Mouse (Mus musculus) testis, postnatal 14 days (tissue): Measurements from ENCODE around the gene Zfp62.

Source experiments
- DNase-seq: peaks from one replicate; pipeline ENCODE4 v3.0.0; 2021; ENCODE audit warnings: low spot score

The Zfp62 gene

DNA sequence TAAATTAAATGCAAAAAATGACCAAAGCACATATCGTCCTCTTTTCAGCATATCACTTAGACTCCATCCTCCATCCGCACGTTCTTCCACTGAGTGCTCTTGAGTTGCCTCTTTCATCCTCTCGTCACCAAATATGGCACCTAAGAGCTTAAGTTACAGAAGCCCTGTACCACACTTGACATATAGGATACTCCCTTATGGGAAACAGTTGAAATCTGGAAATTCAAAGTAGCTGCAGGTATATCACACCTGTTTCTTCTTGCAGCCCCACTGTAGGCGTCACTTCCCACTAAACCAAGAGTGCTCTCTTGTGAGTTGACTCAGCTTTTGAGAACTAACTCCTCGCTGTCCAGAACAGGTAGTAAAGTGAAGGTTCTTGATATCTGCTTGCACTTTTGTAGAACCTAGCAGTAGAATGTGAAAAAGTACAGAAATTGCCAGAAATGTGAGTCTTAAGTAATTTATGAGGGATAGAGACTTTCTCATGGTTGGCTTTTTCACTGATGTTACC lies 2.0 kb downstream of the Zfp62 start:
- DNase-seq, result no peak

DNA sequence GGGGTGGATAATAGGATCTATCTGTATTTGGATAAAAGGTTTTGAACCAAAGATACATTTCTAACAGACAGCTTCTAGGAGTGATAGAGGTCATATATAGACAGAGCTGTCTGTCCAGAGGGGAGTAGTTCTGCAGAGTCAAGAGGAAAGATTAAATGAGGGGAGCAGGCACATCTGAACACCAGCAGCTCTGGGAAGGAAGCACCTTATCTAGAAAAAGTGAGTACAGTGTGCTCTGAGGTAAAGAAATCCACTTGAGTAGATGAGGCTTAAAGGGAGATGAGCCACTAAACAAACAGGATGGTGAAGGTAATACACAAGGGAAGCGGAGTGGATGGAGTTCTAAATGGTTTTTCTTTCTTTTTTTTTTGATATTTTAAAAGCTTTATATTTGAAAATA lies 4.4 kb downstream of the Zfp62 start:
- no peak for DNase-seq

DNA sequence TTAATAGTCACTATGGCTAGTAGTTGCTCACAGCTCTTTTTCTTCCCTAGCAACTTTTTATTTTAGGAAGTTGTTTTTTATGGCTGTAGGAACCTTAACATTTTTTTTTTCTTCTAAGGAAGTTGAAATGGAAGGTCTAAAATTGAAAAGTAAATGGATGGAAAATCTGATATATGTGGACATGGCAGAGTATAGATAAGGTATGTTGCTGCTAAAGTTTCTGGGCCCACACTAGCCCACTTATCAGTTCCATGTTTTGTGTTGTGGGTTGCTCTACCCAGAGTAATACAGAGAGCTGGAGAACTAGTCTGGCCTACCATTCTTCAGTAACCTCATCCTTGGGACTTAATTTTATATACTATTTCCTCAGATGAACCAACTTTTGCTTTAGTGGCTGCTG lies 9.5 kb downstream of the Zfp62 start:
- no peak for DNase-seq

DNA sequence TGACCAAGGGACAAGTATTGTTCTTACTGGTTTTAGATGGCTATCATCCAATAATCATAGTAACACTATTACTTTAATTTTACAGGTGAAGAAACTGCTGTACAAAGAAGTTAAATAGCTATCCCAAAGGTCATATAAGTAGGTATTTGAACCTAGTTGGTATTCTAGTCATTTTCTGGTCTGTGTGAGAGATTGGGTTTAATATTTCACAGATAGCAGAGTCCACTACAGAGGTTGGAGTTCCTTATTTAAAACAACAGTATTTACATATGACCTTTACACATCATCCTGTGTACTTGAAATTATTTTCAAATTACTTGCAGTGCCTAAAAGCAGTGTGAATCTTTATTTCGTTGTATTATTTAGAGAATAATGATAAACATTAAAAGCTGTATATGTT lies 10.4 kb downstream of the Zfp62 start:
- DNase-seq, result no peak

DNA sequence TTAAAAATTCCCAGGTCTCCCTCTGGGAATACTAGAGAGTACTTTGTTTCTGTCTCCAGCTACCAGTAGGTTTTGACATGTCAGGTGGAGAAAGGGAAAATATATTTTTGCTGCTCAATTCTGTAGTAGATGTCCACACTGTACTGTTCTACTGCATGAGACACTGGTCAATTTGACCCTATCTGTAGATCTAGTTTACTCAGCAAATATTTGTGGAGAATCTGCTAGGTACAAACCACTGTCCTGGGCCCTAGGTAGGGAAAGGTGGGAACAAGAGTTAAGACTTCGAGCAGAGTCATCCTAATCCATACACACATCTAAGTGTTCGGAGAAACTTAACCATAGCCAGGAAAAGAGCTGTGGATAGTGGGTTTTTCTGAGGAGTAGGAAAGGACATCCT lies 16.2 kb downstream of the Zfp62 start:
- no peak for DNase-seq

DNA sequence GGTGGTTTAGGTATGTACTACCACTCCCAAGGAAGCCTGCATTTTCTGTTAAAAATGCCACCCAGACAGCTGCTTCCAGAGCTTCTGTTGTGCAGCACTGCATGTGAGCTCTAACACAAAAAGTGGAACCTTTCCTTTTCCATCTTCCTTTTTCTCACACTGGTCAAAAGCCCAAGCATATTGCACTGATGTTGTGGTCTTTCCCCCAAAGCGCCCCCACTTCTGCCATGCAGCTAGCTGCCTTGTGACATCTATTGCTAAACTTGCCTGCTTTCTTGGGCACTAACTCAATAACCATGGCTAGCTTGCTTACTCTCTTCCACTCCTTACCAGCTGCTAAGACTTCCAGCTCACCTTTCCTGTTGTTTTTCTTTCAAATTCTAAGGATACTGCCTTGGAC lies 21.4 kb downstream of the Zfp62 start:
- no peak for DNase-seq

DNA sequence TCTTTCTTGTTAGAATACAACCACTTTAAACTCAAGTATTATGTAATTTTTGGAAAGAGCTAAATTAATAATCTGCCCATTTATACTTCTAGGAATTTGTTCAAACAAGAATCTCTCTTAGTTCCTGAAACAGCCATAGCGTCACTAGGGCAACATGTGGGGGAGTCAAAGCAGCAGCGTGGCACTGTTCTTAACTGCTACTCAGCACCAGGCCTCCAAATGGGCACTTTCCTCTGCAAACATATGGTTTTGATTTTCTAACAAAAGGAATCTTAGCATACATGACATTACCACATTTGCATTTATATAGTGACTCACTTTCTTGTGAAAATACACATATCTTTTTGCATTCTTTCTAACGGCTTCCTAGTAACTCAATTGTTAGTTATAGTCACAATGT lies 29.7 kb downstream of the Zfp62 start:
- no peak for DNase-seq

DNA sequence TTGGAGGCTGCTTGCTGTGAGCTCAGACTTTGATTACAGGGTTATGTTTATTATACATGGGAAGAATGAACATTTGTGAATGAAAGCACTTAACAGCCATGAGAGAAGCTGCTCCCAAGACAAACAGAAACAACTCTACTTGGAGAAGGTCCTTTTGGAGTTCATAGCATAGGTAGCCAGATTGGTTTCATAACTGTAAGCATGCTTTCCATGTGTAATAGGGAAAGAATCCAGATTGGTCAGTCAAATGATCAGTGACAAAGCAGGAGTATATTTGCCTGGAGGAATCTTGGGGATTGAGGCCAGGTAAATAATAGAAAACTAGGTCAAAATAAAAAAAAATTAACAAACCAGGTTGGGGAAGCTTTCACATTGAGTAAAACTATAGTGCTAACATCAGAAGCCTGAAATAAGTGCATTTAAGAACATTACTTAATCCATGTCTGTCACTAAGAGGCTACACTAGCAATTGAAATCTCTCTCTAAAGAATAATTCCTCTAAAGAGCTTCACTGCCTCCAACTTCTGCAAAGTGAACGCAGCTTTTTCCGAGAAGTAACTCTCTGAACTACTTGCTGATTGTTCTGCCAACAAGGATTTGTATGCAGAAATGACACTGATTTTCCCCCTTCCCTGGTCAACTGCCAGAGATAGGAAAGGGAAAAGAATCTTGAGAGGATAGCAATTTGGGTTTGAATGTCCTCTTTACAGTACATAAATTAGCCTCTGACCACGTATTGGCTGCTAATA lies 32.5 kb downstream of the Zfp62 start:
- DNase-seq, result no peak

DNA sequence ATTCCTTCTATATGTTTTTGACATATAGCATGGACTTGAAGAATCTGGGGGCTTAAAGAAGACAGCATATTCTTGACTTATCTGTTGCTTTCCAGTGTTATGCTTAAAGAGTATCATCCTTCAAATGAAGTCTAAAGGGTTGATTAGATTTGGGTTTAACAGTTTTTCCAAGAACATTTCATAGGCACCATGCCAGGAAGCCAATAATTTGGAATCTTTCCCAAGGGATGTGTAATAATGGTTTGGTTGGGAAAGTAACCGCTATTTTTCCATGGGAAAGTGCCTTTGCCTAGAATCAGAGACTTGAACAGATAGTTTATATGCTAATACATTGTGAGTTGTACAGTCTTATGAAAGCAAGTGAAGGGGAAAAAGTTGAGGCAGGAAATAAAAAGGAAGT lies 33.8 kb downstream of the Zfp62 start:
- DNase-seq, result no peak

DNA sequence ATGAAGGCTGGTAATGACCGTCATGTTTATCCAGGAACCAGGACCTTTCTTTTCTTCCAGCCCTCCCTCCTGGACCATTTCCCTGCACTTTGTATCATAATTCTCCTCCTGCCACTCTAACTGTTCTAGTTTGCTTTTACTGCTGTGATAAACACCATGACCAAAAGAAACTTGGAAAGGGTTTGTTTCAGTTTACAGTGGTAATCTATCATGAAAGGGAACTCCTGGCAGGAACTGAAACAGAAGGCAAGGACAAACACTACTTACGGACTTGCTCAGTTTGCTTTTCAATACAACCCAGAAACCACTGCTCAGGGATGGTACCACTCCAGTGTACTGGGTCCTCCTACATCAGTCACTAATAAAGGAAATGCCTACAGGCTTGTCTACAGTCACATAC lies 34.4 kb downstream of the Zfp62 start:
- DNase-seq, result no peak

DNA sequence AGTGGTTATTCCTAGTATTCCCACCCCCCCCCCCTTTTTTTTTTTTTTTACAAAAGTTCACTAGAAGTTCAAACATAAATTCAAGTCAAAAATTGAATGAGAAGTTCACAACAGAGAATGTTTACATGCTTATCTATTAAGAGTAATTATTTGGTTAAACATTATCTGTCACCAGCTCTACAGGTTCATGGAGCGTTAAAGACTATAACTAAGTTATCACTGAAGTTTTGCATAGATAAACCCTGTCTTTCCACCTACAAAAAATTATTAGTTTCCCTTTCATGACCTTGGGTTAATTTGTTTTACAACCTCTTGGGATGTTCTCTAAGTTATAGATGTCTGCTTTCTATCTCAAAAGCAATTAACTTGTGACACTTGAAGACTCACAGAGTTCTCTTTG lies 37.2 kb downstream of the Zfp62 start:
- DNase-seq, result no peak

DNA sequence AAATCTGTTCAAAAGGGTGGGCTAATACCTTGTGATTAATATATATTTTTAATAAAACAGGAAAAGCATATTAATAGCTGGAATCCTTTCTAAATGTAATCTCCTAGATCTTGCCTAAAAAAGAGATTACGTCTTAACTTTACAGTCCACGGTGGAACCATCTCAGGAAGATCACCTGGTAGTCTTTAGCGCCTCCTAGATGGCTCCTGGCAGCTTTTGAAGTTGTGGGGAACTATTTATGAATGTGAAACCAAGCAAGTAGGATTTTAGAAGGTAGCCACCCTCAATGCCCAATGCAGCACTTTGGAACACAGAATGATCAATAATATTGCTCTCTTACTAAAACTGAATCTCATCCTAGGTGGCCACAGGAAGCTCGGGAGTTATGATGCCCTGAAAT lies 37.8 kb downstream of the Zfp62 start:
- no peak for DNase-seq

DNA sequence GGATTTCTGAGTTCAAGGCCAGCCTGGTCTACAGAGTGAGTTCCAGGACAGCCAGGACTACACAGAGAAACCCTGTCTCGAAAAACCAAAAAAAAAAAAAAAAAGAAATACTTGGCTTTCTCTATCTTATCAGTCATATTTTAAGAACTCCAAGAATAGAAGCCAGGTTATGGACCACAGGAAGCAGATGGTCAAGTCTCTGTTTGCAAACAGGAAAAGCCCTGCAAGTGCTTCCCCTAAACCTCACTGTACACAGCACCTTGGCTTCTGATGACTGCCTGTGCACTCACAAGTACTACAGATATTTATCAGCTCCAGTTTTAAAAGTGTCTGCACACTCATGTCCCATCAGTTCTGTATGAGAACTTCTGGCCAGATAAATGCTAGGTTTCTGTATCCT lies 38.4 kb downstream of the Zfp62 start:
- DNase-seq, result no peak

DNA sequence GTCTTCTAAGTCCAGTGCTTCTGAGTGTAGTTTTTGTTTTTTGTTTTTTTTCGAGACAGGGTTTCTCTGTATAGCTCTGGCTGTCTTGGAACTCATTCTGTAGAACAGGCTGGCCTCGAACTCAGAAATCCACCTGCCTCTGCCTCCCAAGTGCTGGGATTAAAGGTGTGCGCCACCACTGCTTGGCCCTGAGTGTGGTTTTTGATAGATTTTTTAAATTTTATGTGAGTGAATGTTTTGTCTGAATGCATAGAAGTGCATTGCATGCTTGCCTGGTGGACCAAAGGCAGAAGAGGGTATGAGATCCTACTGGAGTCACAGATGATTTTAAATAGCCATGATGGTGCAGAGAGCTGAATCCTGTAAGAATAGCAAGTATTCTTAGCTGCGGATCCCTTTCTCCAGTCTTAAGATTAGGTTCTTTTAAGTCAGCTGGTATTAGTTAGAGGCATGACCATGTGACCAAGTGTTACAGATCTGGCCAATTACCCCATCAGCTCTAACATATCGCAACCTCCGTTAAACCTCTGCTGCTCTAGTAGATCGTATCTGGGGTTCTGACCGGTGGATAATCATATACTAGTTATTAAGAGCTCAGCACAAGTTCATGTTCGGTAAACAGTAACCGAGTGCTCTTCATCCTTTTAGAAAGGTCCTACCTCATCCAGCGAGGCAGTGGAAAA lies 40.0 kb downstream of the Zfp62 start:
- DNase-seq, result no peak

DNA sequence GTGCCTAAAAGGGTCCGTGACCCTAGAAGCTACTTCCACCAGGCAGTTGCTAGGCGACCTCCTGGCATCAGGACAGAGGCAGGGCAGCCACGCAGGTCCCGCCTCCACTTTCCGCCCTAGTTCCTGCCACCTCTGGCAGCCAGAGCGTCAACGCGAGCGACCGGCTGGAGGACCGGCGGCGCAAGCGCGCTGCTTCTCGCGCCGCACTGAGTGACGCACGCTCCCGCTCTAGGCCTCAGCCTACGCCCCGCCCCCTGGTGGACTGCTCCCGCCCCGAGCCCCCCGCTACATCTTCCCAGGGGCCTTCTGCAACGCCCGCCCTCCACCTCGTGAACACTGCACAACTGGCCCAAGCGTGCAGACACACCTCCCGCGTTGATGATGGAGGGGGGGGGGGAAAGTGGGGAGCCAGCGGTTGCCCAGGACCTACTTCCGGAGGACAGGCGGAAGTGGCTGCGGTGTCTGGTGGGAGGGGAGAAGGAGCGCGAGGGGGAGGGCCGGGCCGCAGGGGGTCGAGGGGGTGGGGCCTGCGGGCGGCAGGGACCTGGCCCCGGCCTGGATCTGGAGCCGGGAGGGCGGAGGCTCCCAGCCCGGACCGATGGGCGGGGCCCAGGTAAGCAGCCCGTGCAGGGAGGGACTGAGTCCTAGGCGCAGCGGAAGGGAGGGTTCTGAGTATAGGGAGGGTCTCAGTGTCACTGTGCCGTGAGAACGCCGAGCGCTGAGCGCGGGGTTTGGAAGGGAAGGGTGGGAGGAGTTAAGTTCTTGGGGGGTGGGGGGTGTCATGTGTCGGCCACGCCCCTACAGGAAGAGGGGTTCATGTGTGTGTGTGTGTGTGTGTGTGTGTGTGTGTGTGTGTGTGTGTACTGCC lies 40.9 kb downstream of the Zfp62 start, which contains the start of gene Mgat1:
TSS of gene Mgat1 (plus strand) at position 465 of the 868 bp plus-strand sequence.
- DNase-seq, result peak; percentile 94

DNA sequence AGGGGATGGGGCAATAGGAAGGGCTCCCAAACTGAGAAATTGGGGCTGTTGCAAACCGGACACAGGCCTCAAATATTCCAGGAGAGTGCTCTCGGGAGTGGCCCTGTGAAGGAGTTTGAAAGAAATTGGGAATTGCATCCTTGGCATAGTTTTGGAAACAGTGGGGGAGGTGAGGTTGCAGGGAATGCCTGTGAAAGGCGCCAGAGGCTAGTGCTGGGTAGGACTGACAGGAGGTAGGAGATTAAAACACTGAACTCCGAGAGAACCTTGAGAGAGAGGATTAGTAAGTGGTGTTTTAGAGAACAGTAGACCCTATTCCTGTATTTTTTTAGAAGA lies 41.5 kb downstream of the Zfp62 start:
- no peak for DNase-seq

DNA sequence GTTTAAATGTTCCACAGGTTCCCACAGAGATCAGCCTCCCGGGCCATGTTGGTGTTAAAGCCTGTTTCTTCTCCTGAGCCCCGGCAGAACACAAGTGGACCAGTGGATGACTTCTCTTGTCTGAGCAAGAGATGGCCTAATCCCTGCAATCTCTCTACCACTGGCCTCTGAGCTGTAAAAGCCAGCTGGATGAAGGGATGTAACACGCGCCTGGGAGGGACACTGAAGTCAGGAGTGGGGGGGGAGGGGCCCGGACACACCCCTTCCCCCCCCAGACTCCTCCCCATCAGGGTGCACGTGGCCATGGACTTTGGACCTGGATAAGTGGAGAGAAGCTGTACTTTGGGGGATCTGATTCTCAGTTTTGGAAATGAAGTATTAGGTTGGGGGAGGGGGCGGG lies 42.1 kb downstream of the Zfp62 start:
- no peak for DNase-seq

DNA sequence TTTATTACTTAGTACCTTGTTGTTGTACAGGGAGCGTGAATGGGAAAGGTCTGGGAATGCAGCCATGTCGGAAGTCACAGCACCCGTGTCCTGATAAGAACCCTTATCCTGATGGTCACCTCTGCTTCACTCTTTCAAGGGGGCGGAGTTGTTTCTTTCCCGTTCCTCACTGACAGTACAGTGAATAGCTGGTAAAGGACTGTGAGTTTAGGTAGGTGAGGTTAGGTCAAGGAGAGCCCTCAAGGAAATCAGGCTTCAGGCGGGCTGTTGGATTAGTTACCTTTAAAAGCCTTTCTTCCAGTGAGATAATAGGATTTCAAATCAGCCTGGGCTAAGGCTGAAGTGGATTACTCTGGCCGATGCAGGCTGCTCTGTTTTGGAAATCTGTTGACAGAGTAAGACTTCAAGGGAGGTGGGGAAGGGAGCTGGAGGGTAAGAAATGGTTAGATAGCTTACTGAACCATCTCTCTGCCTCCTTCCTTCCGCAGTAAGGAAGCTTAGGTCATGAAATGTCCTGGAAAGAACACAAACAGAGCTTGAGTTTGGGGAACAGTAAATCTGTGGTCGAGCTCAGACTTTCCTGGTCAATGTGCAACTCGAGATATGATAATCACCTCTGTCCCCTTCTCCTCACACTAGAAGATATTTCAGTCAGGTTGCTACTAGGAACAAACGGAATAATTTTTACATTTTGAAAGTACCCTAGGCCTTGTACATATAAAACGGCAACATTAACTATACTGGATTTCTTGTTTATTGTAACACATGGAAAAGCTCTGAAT lies 42.7 kb downstream of the Zfp62 start:
- DNase-seq, result no peak

DNA sequence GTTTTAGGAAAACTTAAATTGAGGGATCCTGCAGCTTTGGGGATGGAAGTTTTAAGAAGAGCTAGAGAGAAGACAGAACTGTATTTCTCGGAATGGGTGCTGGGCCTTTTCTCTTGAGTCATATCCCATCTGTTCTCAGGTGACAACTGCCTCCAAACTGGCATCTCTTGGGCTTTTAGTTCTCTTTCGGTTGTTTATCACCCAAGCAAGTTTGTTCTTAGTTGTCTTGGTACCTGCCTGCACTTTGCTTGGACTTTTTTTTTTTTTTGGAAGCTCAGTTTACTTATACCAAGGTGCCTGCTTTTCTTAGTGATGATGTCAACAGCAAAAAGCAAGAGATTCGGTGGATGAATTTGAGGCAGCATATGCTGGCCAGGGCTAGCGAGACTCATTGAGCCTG lies 43.4 kb downstream of the Zfp62 start:
- DNase-seq, result no peak

DNA sequence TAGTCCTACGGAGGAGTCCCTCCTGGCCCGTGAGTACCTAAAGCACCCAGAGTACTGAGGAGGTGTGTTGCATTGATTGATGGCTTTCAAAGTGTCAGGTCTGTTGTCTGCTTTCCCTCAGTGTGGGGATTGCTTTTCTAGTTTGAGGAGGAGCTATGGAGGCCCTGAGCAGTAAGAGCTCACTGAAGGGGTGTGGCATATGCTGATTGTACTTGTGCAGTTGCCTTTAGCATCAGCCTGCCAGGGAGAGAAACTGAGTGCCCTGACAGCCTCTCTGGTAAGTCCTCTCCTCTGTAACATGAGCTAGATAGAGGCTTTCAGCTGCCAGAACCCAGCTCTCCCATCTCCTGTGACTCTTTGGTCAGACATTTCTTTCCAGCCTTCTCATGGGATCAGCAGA lies 44.2 kb downstream of the Zfp62 start:
- no peak for DNase-seq

DNA sequence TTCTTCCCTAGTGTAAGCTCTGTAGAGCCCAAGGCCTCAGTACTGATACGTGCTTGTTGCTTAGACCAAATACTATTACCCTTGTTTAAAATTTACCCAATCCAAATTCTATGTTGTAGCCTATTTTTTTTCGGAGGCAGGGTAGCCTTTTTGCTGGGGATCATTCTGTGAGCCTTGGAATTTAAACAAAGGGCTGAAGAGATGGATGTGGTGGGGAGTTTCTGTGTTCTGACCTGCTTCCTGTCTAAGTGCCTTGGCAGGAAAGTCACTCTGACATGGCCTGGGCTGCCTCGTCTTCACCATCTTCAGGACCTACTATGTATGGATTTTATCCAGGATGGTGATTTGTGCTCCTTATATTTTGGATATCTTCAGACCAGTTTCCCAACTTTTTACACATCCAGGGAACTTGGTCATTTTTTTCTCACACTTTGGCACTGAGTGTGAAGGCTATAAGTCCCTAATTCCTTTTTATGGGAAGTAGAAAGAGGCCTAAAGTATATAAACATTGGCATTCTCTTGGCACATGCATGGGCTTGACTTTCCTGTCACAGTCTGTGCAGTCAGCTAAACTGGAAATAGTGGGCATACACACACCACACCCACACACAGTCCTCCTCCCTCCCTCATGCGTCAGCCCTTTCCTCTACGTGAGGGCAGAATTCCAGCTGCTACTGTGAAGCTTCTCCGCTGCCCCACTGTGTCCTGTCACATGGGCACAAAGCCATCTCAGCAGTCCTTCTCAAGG lies 45.3 kb downstream of the Zfp62 start:
- DNase-seq, result no peak
